Mouse (Mus musculus) cerebellum, adult 18-20 months (tissue): Measurements from ENCODE around the gene Rgl1.

Experiments
- DNase-seq, 2 experiments: peaks; one replicate each; pipeline ENCODE4 v3.0.0; 2021

The Rgl1 gene

GRCm38 (mm10) chr1:152496831-152497230, 269.3 kb downstream of the Rgl1 start:
- DNase-seq = no peak

GRCm38 (mm10) chr1:152492258-152492657, 273.9 kb downstream of the Rgl1 start:
- DNase-seq = no peak

- no peak for DNase-seq
Measured at GRCm38 (mm10) chr1:152490842-152491241, 275.3 kb downstream of the Rgl1 start.

- DNase-seq = no peak
Measured at GRCm38 (mm10) chr1:152476126-152476525, 290.0 kb downstream of the Rgl1 start.

- no peak for DNase-seq
Measured at GRCm38 (mm10) chr1:152468443-152468842, 297.7 kb downstream of the Rgl1 start.
